Comparison of ENCODE assay signal across 19 mouse cellular contexts in the genomic region with DNA sequence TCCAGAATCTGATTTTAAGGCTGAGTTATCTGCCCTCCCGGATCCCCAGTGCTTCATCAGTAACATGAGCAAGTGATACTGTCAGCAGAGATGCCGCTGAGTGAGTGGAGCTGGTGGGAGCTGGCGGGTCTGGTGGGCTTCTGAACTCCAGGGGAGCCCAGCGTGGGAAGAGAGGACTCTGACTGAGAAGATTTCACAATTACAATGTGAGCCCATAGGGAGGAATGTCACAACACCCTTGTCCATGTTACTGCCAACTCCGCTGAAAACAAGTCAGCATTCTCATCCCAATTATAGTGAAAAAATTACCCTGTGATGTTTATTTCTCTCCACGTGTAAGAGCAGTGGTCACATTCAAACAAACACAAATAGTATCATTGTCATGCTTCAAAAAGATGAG.
"Had no signal": no experiment of that assay in that cellular context is flagged by ENCODE, and none has a peak within 500 bp of the region (broad histone marks: within the 10 kb centered on the region; RNA-seq: fewer than 3 reads in every experiment).

No protein-coding gene starts in this region.

- ATAC-seq: midbrain, embryonic 16.5 days had no signal

- H3K27me3 ChIP-seq: midbrain, embryonic 12.5 days had no signal

- DNase-seq: lung, adult 18-20 months; lung, embryonic 14.5 days; lung, postnatal 14 days; lung, postnatal 4 days; midbrain, embryonic 14.5 days; retina, postnatal 1 day; right cerebral cortex, adult 18-20 months; right cerebral cortex, postnatal 25 days; right cerebral cortex, postnatal 4 days; spleen, adult 18-20 months; thymus, adult 18-20 months; thymus, postnatal 14 days; thymus, postnatal 36 days had no signal

- H3K4me3 ChIP-seq: midbrain, embryonic 10.5 days; midbrain, embryonic 12.5 days; myocyte; neural tube, embryonic 13.5 days; neural tube, embryonic 15.5 days had no signal

- H3K27ac ChIP-seq: midbrain, embryonic 10.5 days; midbrain, embryonic 12.5 days; neural tube, embryonic 13.5 days; neural tube, embryonic 15.5 days had no signal

- H3K36me3 ChIP-seq: midbrain, embryonic 10.5 days; midbrain, embryonic 12.5 days; neural tube, embryonic 13.5 days; neural tube, embryonic 15.5 days had no signal

- H3K4me2 ChIP-seq: lung, embryonic 14.5 days; midbrain, embryonic 12.5 days; neural tube, embryonic 13.5 days; neural tube, embryonic 15.5 days had no signal

- H3K9me3 ChIP-seq: midbrain, embryonic 10.5 days; midbrain, embryonic 12.5 days; neural tube, embryonic 13.5 days; neural tube, embryonic 15.5 days had no signal

- H3K9ac ChIP-seq: lung, embryonic 14.5 days; midbrain, embryonic 12.5 days; neural tube, embryonic 13.5 days; neural tube, embryonic 15.5 days had no signal

- H3K4me1 ChIP-seq: midbrain, embryonic 12.5 days; neural tube, embryonic 13.5 days; neural tube, embryonic 15.5 days had no signal
